Mouse (Mus musculus): ENCODE measurements at regions not wholly inside any gene's neighbourhood (a gene's known extent, or its start where the extent isn't known, plus 50 kb on each side); places are given as distances from the start of the nearest gene placed in this dataset.

GRCm38 (mm10) chr8:5800594-5800993, 695.4 kb upstream of the Slc10a2 start:
- intact Hi-C loops (cut with DNase I): no loop called here

GRCm38 (mm10) chr8:5756366-5756765, 651.2 kb upstream of the Slc10a2 start:
- intact Hi-C loops (cut with DNase I): no loop called here

- intact Hi-C loops (cut with DNase I): loop anchor here (5.0 kb wide), 1 partner anchor 442 kb away; no protein-coding TSS in a partner anchor
Observed at GRCm38 (mm10) chr8:5739503-5739902, 634.4 kb upstream of the Slc10a2 start.

GRCm38 (mm10) chr8:5727416-5727815, 622.3 kb upstream of the Slc10a2 start:
- intact Hi-C loops (cut with DNase I): no loop called here

GRCm38 (mm10) chr8:5687999-5688398, 582.8 kb upstream of the Slc10a2 start:
- intact Hi-C loops (cut with DNase I): no loop called here

- intact Hi-C loops (cut with DNase I): no loop called here
Observed at GRCm38 (mm10) chr8:5674971-5675370, 569.8 kb upstream of the Slc10a2 start.

Small RNAs in the stretch of these regions (microRNA-seq; reads per million reads assigned to microRNA genes)
- 0 reads per million in 2 experiments for gene Gm22565

Measured in adrenal gland (tissue).